Mouse (Mus musculus) ES-Bruce4 (cell line): ENCODE data around the gene Elovl2. TPM values are rescaled to one million over a fixed set of nuclear protein-coding genes. Genes with fewer than 3 reads are reported as not detected.
"Not testable (repeated sequence)": the region's sequence is repeated elsewhere in the genome, so short reads cannot be mapped to it uniquely, and the experiment has no call there.

Source experiments
- H3K27ac ChIP-seq: 2 replicates; pipeline ENCODE4 v1.5.1; 2012; ENCODE audit warnings: low read length, inconsistent platforms; ENCODE audit not compliant: insufficient read depth
- H3K27me3 ChIP-seq: 2 replicates; pipeline ENCODE4 v1.6.1; 2012; ENCODE audit warnings: mild to moderate bottlenecking, low read length, inconsistent platforms; ENCODE audit not compliant: control insufficient read depth, poor library complexity, insufficient read depth, severe bottlenecking
- H3K36me3 ChIP-seq: 2 replicates; pipeline ENCODE4 v1.6.1; 2012; ENCODE audit warnings: inconsistent platforms, mild to moderate bottlenecking, low read length, moderate library complexity; ENCODE audit not compliant: control insufficient read depth, poor library complexity, insufficient read depth, severe bottlenecking
- H3K4me1 ChIP-seq: one replicate; pipeline ENCODE4 v1.8.1; 2011; ENCODE audit warnings: low read length; ENCODE audit not compliant: control insufficient read depth, insufficient read depth
- H3K4me3 ChIP-seq: 2 replicates; pipeline ENCODE4 v1.5.1; 2011; ENCODE audit warnings: low read depth, mild to moderate bottlenecking, low read length
- H3K9ac ChIP-seq: 2 replicates; pipeline ENCODE4 v1.6.1; 2012; ENCODE audit warnings: low read depth, mild to moderate bottlenecking, inconsistent platforms; ENCODE audit not compliant: poor library complexity, severe bottlenecking
- H3K9me3 ChIP-seq: replicated peaks from 2 replicates; pipeline ENCODE4 v1.6.1; 2012; ENCODE audit warnings: mild to moderate bottlenecking, low read length, inconsistent platforms; ENCODE audit not compliant: control insufficient read depth, poor library complexity, insufficient read depth, severe bottlenecking
- CTCF ChIP-seq: IDR thresholded peaks from one replicate; pipeline ENCODE4 v1.8.1; 2011; ENCODE audit warnings: low read depth, low read length
- EP300 ChIP-seq: IDR thresholded peaks from 2 replicates; pipeline ENCODE4 v1.6.1; 2011; ENCODE audit warnings: low read depth, low read length; ENCODE audit not compliant: insufficient read depth
- POLR2A ChIP-seq: IDR thresholded peaks from one replicate; pipeline ENCODE4 v1.8.1; 2011; ENCODE audit warnings: low read length; ENCODE audit not compliant: insufficient read depth
- polyA plus RNA-seq: library from polyadenylated mRNA; stranded (reverse); fragments of >200 nt; gene quantifications from 2 replicates; pipeline ENCODE4 v1.2.4, GENCODE M21; 2011; ENCODE audit warnings: low read depth; ENCODE audit not compliant: missing spikeins, insufficient read depth, insufficient read length

The Elovl2 gene
- polyA plus RNA-seq, 1 experiment, result 5.8 TPM

GRCm38 (mm10) chr13:41212558-41213322 lies 7.5 kb downstream of the Elovl2 start:
- Histone ChIP-seq H3K27me3 (no peaks in the 10 kb centered on the region), H3K36me3 (no peaks in the 10 kb centered on the region), H3K4me1 (no peaks in the 10 kb centered on the region), H3K9ac (no peak overlapping the region), H3K9me3 (no peaks in the 10 kb centered on the region), H3K27ac (no peak overlapping the region), H3K4me3 (no peak overlapping the region)
- TF ChIP-seq CTCF (no peak), POLR2A (no peak), EP300 (no peak)

- TF ChIP-seq CTCF, result no peak
- no peak for TF ChIP-seq POLR2A
- TF ChIP-seq EP300, result no peak
Observed at GRCm38 (mm10) chr13:41211276-41211675, 8.9 kb downstream of the Elovl2 start.

GRCm38 (mm10) chr13:41206241-41206640 lies 14.0 kb downstream of the Elovl2 start:
- Histone ChIP-seq H3K9me3 (no peaks in the 10 kb centered on the region), H3K27ac (no peak overlapping the region), H3K4me3 (no peak overlapping the region), H3K27me3 (no peaks in the 10 kb centered on the region), H3K4me1 (no peaks in the 10 kb centered on the region), H3K9ac (no peak overlapping the region), H3K36me3 (no peaks in the 10 kb centered on the region)
- TF ChIP-seq POLR2A, result no peak
- no peak for TF ChIP-seq EP300
- no peak for TF ChIP-seq CTCF

More at GRCm38 (mm10) chr13:41211276-41211675, 8.9 kb downstream of the Elovl2 start:
- H3K4me1 ChIP-seq, result no peaks in the 10 kb centered on the region
- H3K27ac ChIP-seq, result no peak overlapping the region
- no peaks in the 10 kb centered on the region for H3K9me3 ChIP-seq
- no peak overlapping the region for H3K9ac ChIP-seq
- H3K27me3 ChIP-seq, result no peaks in the 10 kb centered on the region
- H3K36me3 ChIP-seq, result no peaks in the 10 kb centered on the region
- no peak overlapping the region for H3K4me3 ChIP-seq

GRCm38 (mm10) chr13:41205568-41205967 lies 14.6 kb downstream of the Elovl2 start:
- H3K9ac ChIP-seq, H3K27me3 ChIP-seq, H3K9me3 ChIP-seq, H3K36me3 ChIP-seq, H3K27ac ChIP-seq, H3K4me1 ChIP-seq, H3K4me3 ChIP-seq: not testable (repeated sequence)

- no peaks in the 10 kb centered on the region for H3K9me3 ChIP-seq
- no peaks in the 10 kb centered on the region for H3K4me1 ChIP-seq
- TF ChIP-seq EP300 (no peak), POLR2A (no peak), CTCF (no peak)
- no peaks in the 10 kb centered on the region for H3K36me3 ChIP-seq
- no peaks in the 10 kb centered on the region for H3K27me3 ChIP-seq
- no peak overlapping the region for H3K4me3 ChIP-seq
- no peak overlapping the region for H3K9ac ChIP-seq
- no peak overlapping the region for H3K27ac ChIP-seq
Observed at GRCm38 (mm10) chr13:41203691-41204090, 16.5 kb downstream of the Elovl2 start.

- no peak overlapping the region for H3K27ac ChIP-seq
- no peaks in the 10 kb centered on the region for H3K9me3 ChIP-seq
- H3K27me3 ChIP-seq, result no peaks in the 10 kb centered on the region
- H3K4me1 ChIP-seq, result no peaks in the 10 kb centered on the region
- TF ChIP-seq POLR2A (no peak), CTCF (no peak), EP300 (no peak)
- no peaks in the 10 kb centered on the region for H3K36me3 ChIP-seq
- H3K4me3 ChIP-seq, result no peak overlapping the region
- H3K9ac ChIP-seq, result no peak overlapping the region
Observed at GRCm38 (mm10) chr13:41203289-41203688, 16.9 kb downstream of the Elovl2 start.
